Mouse (Mus musculus): ENCODE results near the gene Necab3. TPM values are rescaled to one million over a fixed set of nuclear protein-coding genes. Genes with fewer than 3 reads are reported as not detected.

The Necab3 gene
- total and polyA plus RNA-seq, 3 experiments, result 6.8 to 13.0 (median 11.6) TPM

DNA sequence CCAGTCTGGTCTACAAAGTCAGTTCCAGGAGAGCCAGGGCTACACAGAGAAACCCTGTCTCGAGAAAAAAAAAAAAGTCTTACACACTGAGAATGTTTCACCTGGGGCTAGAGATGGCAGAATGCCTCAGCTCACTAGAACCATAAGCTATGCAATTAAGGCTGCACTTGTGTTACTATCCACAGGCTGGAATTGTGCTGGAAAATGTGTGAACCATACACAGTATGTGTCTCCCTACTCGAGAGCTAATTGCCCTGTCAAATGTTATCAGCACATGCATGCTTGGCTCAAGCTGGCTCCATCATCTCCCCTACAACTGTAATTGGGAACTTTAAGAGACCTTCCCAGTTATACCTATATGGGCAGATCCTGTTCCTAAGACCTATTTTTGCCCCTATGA is 7.8 kb downstream of the Necab3 start:
- TF ChIP-seq POLR2AphosphoS5 (IDR thresholded peaks at IDR 0.05; ENCODE audit: insufficient replicate concordance, low read depth, low read length) (no peak), CTCF (IDR thresholded peaks at IDR 0.05; ENCODE audit: low read depth, low read length) (no peak), GATA1 (IDR thresholded peaks at IDR 0.05; ENCODE audit: borderline replicate concordance, low read length) (no peak)
- ATAC-seq (ENCODE audit: extremely low read depth, insufficient number of reproducible peaks, low FRiP score, poor library complexity, severe bottlenecking), result no peak
- Histone ChIP-seq H3K4me1 (ENCODE audit: insufficient read depth, low read depth, low read length) (peaks cover 20% of the 10 kb centered on the region), H3K4me3 (ENCODE audit: low read depth, low read length) (no peak overlapping the region), H3K27me3 (ENCODE audit: insufficient read depth, low read length) (no peaks in the 10 kb centered on the region; the same call in 1 of the 2 replicates), H3K9me3 (replicated peaks) (peaks cover 9% of the 10 kb centered on the region), H3K36me3 (replicated peaks) (peaks cover 90% of the 10 kb centered on the region)
- no peak for DNase-seq (ENCODE audit: low spot score)

DNA sequence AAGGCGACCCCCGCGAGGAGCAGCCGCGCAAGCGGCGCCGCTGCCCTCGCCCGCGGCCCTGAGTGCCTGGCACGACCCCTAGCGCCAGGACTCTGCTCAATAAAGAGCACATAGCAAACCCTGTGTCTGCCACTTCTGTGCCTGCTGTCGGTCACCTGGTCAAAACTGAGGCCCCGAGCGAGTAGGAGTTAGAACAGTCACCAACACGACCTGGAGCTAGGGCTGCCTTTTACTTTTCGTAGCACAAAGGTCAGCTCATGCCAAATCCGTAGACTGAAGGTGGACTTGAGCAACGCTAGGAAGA is 8.9 kb downstream of the Necab3 start:
- Histone ChIP-seq H3K9me3 (replicated peaks) (peaks cover 9% of the 10 kb centered on the region), H3K36me3 (replicated peaks) (peaks cover 90% of the 10 kb centered on the region), H3K27me3 (ENCODE audit: insufficient read depth, low read length) (no peaks in the 10 kb centered on the region; the same call in 1 of the 2 replicates), H3K4me3 (ENCODE audit: low read depth, low read length) (no peak overlapping the region), H3K4me1 (ENCODE audit: insufficient read depth, low read depth, low read length) (peaks cover 16% of the 10 kb centered on the region)
- ATAC-seq (ENCODE audit: extremely low read depth, insufficient number of reproducible peaks, low FRiP score, poor library complexity, severe bottlenecking), result no peak
- DNase-seq (ENCODE audit: low spot score), result no peak
- TF ChIP-seq POLR2AphosphoS5 (IDR thresholded peaks at IDR 0.05; ENCODE audit: insufficient replicate concordance, low read depth, low read length) (no peak), TAL1 (conservative IDR thresholded peaks at IDR 0.05; ENCODE audit: low read depth, low read length) (no peak), GATA1 (IDR thresholded peaks at IDR 0.05; ENCODE audit: borderline replicate concordance, low read length) (no peak)

DNA sequence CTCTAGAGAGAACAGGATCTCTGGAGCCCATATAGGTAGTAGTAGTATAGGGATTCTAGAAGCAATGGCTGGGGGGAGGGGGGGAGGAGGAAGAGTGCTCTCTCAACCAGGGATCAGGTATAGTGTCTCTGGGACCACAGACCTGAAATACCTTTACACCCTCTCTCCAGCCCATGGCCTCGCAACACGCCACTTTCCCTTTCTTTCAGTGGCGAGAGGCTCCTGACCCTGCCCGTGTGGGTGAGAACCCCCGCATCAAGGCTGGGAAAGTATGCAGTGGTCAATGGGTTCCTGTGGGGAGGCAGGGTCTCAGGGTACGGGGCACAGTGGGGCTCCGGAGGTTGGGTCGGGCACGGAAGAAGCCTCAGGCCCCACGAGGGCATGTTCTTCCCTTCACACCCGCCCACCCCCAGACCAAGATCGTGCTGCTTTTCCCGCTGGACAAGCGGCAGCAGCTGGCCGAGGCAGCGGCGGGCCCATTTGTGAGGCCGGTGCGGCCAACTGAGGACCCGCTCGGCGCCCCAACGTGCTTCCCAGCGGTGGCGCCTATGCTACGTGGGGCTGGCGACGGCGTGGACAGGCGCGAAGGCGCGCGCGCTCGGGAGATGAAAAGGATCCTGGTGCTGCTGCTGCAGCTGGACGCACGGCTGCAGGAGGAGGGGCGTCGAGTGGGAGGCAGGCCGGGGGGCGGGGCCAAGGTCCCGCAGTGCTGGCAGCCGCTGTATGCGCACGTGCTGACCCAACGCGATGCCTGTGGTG is 9.4 kb downstream of the Necab3 start:
- no peaks in the 10 kb centered on the region; the same call in 1 of the 2 replicates for H3K27me3 ChIP-seq (ENCODE audit: insufficient read depth, low read length)
- no peak for DNase-seq (ENCODE audit: low spot score)
- peaks cover 15% of the 10 kb centered on the region for H3K4me1 ChIP-seq (ENCODE audit: insufficient read depth, low read depth, low read length)
- TF ChIP-seq TAL1 (conservative IDR thresholded peaks at IDR 0.05; ENCODE audit: low read depth, low read length), result no peak
- TF ChIP-seq GATA2 (IDR thresholded peaks at IDR 0.05; ENCODE audit: borderline replicate concordance, low read depth, low read length), result no peak
- TF ChIP-seq CTCF (IDR thresholded peaks at IDR 0.05; ENCODE audit: low read depth, low read length), result no peak
- no peak; the same call in 1 of the 2 replicates for TF ChIP-seq POLR2AphosphoS5 (IDR thresholded peaks at IDR 0.05; ENCODE audit: insufficient replicate concordance, low read depth, low read length)
- no peak for TF ChIP-seq GATA1 (IDR thresholded peaks at IDR 0.05; ENCODE audit: borderline replicate concordance, low read length)
- H3K4me3 ChIP-seq (ENCODE audit: low read depth, low read length), result no peak overlapping the region
- ATAC-seq (ENCODE audit: extremely low read depth, insufficient number of reproducible peaks, low FRiP score, poor library complexity, severe bottlenecking), result no peak
- peaks cover 90% of the 10 kb centered on the region for H3K36me3 ChIP-seq (replicated peaks)
- peaks cover 9% of the 10 kb centered on the region for H3K9me3 ChIP-seq (replicated peaks)

DNA sequence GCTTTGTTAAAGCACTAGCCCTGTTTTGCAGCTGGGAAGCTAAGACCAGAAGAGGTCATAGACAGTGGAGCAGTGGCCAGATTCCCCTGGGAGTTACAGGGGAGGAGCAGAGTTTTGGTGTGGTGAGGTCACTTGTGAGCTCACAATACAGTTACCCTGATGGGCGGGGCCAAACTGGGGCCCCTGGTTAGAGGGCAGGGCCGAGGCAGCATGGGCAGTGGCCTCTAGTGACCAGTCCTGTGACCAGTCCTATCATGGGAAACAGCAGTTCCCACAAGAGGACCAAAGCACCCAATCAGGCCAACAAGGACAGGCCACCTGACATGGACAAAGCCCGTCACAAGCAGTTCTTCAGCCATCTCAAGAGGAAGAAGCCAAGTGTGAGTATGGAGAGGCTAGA is 10.0 kb downstream of the Necab3 start:
- peaks cover 9% of the 10 kb centered on the region for H3K9me3 ChIP-seq (replicated peaks)
- no peak overlapping the region for H3K4me3 ChIP-seq (ENCODE audit: low read depth, low read length)
- DNase-seq (ENCODE audit: low spot score) (no peak), ATAC-seq (ENCODE audit: extremely low read depth, insufficient number of reproducible peaks, low FRiP score, poor library complexity, severe bottlenecking) (no peak)
- H3K27me3 ChIP-seq (ENCODE audit: insufficient read depth, low read length), result no peaks in the 10 kb centered on the region; the same call in 1 of the 2 replicates
- TF ChIP-seq POLR2AphosphoS5 (IDR thresholded peaks at IDR 0.05; ENCODE audit: insufficient replicate concordance, low read depth, low read length), result no peak
- TF ChIP-seq GATA2 (IDR thresholded peaks at IDR 0.05; ENCODE audit: borderline replicate concordance, low read depth, low read length), result no peak
- TF ChIP-seq CTCF (IDR thresholded peaks at IDR 0.05; ENCODE audit: low read depth, low read length), result no peak
- no peak for TF ChIP-seq TAL1 (conservative IDR thresholded peaks at IDR 0.05; ENCODE audit: low read depth, low read length)
- no peak for TF ChIP-seq GATA1 (IDR thresholded peaks at IDR 0.05; ENCODE audit: borderline replicate concordance, low read length)
- peaks cover 13% of the 10 kb centered on the region for H3K4me1 ChIP-seq (ENCODE audit: insufficient read depth, low read depth, low read length)
- H3K36me3 ChIP-seq (replicated peaks), result peaks cover 91% of the 10 kb centered on the region

DNA sequence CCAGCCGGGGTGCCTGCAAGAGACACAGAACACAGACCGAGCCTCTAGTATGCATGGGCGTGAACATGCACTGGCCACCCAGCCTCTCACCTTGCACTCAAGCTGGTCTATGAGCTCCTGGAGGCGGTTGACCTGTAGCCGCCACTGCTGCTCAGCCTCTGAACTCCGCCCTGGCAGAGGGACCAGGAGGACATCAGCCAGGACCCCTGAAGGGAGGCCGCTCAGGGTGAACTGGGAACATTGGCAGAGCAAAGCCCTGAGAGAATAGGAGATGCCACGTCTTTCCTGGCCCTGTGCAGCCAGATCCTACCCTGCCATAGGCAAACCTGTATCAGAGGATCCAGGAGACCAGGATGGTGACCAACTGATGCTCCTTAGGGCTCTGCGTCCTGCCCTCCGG is 12.0 kb downstream of the Necab3 start, which contains the start of gene 1700003F12Rik:
TSS of gene 1700003F12Rik (plus strand) at position 375 of the 400 bp plus-strand sequence.
- no peak within 1 kb of the TSS for H3K4me3 ChIP-seq (ENCODE audit: low read depth, low read length)
- H3K36me3 ChIP-seq (replicated peaks), result peaks cover 88% of the 10 kb centered on the region
- TF ChIP-seq GATA1 (IDR thresholded peaks at IDR 0.05; ENCODE audit: borderline replicate concordance, low read length) (no peak), POLR2AphosphoS5 (IDR thresholded peaks at IDR 0.05; ENCODE audit: insufficient replicate concordance, low read depth, low read length) (0 out of 2 replicates have a peak, but pooled peaks have one; percentile 16), GATA2 (IDR thresholded peaks at IDR 0.05; ENCODE audit: borderline replicate concordance, low read depth, low read length) (no peak), TAL1 (conservative IDR thresholded peaks at IDR 0.05; ENCODE audit: low read depth, low read length) (no peak), CTCF (IDR thresholded peaks at IDR 0.05; ENCODE audit: low read depth, low read length) (no peak)
- 0 out of 2 replicates have a peak, but pooled peaks cover 3% of the 10 kb centered on the region for H3K9me3 ChIP-seq (replicated peaks)
- ATAC-seq (ENCODE audit: extremely low read depth, insufficient number of reproducible peaks, low FRiP score, poor library complexity, severe bottlenecking) (no peak), DNase-seq (ENCODE audit: low spot score) (no peak)
- peaks cover 7% of the 10 kb centered on the region for H3K4me1 ChIP-seq (ENCODE audit: insufficient read depth, low read depth, low read length)
- H3K27me3 ChIP-seq (ENCODE audit: insufficient read depth, low read length), result no peaks in the 10 kb centered on the region

DNA sequence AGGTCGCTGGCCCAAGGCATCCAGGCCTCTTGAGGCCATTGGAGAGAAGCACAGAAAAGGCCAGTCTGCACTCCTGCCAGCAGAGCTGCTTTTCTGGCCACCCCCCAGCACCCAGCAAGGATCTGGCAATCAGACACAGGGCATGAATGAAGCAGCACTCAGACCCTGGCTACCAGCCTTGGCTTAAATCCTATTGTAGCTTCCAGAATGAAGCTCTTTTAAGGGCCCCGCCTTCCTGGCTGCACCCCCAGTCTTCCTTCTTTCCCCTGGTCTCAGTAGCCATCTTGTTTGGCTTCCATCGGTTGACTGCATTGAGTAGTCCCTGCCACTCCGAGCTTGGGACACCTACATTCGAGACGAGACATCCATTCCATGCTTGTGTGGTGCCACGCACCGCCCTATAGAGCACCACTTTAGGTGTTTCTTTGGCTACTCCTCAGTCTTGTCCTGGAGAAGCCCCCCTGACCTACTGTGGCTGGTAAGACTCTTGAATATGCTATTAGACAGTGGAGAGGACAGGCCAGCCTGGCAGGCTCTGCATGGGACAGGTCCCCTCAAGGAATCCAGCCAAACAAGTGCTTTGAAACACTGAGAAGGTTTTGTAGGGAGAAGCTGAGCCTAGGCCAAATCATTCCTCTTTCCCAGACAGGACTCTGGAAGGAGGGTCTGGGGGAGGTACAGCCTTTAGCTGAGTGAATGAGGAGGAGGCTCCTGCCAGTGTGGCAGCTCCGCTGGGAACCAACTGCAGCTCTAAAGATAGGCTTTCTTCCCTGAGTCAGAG is 14.9 kb downstream of the Necab3 start:
- peaks cover 87% of the 10 kb centered on the region for H3K36me3 ChIP-seq (replicated peaks)
- TF ChIP-seq CTCF (IDR thresholded peaks at IDR 0.05; ENCODE audit: low read depth, low read length) (no peak), GATA2 (IDR thresholded peaks at IDR 0.05; ENCODE audit: borderline replicate concordance, low read depth, low read length) (no peak), GATA1 (IDR thresholded peaks at IDR 0.05; ENCODE audit: borderline replicate concordance, low read length) (no peak), TAL1 (conservative IDR thresholded peaks at IDR 0.05; ENCODE audit: low read depth, low read length) (no peak), POLR2AphosphoS5 (IDR thresholded peaks at IDR 0.05; ENCODE audit: insufficient replicate concordance, low read depth, low read length) (no peak)
- no peak for DNase-seq (ENCODE audit: low spot score)
- no peak overlapping the region for H3K4me3 ChIP-seq (ENCODE audit: low read depth, low read length)
- no peaks in the 10 kb centered on the region for H3K27me3 ChIP-seq (ENCODE audit: insufficient read depth, low read length)
- peaks cover 14% of the 10 kb centered on the region for H3K4me1 ChIP-seq (ENCODE audit: insufficient read depth, low read depth, low read length)
- H3K9me3 ChIP-seq (replicated peaks), result no peaks in the 10 kb centered on the region
- ATAC-seq (ENCODE audit: extremely low read depth, insufficient number of reproducible peaks, low FRiP score, poor library complexity, severe bottlenecking), result no peak
